Mouse (Mus musculus) hindbrain, embryonic 11.5 days (tissue): ENCODE measurements at regions not wholly inside any gene's neighbourhood (a gene's known extent, or its start where the extent isn't known, plus 50 kb on each side); places are given as distances from the start of the nearest gene placed in this dataset.
A peak's percentile ranks its signal among the peaks of the same experiment; 100 is the strongest.

ENCODE experiments used
- ATAC-seq: fragments of 200-750 bp; cut with Nextera tagmentation; 2 replicates; pipeline ENCODE4 v1.8.0; 2017; ENCODE audit warnings: mild to moderate bottlenecking, moderate TSS enrichment, moderate library complexity; ENCODE audit not compliant: low FRiP score
- DNase-seq: peaks from one replicate; pipeline ENCODE4 v3.0.0-alpha.2; 2015; ENCODE audit warnings: low spot score
- H3K27ac ChIP-seq: fragments of 300-500 bp; sonication (generic); 2 replicates; pipeline ENCODE4 v1.5.1; 2014; ENCODE audit warnings: mild to moderate bottlenecking, low read depth, low read length
- H3K27me3 ChIP-seq: fragments of 300-500 bp; sonication (generic); 2 replicates; pipeline ENCODE4 v1.6.1; 2014; ENCODE audit warnings: mild to moderate bottlenecking, low read length, moderate library complexity, mixed read lengths; ENCODE audit not compliant: control insufficient read depth, insufficient read depth
- H3K36me3 ChIP-seq: fragments of 300-500 bp; sonication (generic); 2 replicates; pipeline ENCODE4 v1.6.1; 2014; ENCODE audit warnings: mild to moderate bottlenecking, low read length, moderate library complexity, mixed read lengths; ENCODE audit not compliant: control insufficient read depth, insufficient read depth
- H3K4me1 ChIP-seq: fragments of 300-500 bp; sonication (generic); replicated peaks from 2 replicates; pipeline ENCODE4 v1.6.1; 2014; ENCODE audit warnings: low read length, mixed read lengths; ENCODE audit not compliant: control insufficient read depth, insufficient read depth
- H3K4me2 ChIP-seq: fragments of 300-500 bp; sonication (generic); replicated peaks from 2 replicates; pipeline ENCODE4 v1.6.1; 2014; ENCODE audit warnings: mild to moderate bottlenecking, low read depth, low read length
- H3K4me3 ChIP-seq: fragments of 300-500 bp; sonication (generic); 2 replicates; pipeline ENCODE4 v1.5.1; 2014; ENCODE audit warnings: low read depth, low read length
- H3K9ac ChIP-seq: fragments of 300-500 bp; sonication (generic); 2 replicates; pipeline ENCODE4 v1.6.1; 2014; ENCODE audit warnings: low read depth, low read length
- H3K9me3 ChIP-seq: fragments of 300-500 bp; sonication (generic); 2 replicates; pipeline ENCODE4 v1.6.1; 2016; ENCODE audit warnings: low read length; ENCODE audit not compliant: control insufficient read depth
- WGBS: fragments of 180-500 bp; shearing (Covaris S2); extraction: QIAGEN DNeasy Blood & Tissue Kit; methylation state at CpG from one replicate; pipeline ENCODE4 v1.1.7; 2014; 5-methylcytosine and 5-hydroxymethylcytosine counted together

- WGBS: 86% methylated on average over 9 of the region's 9 CpGs
- no peak overlapping the region for H3K4me3 ChIP-seq
These were observed 57.0 kb downstream of the Nxnl2 start for GRCm38 (mm10) chr13:51227836-51228235.

GRCm38 (mm10) chr13:51228862-51229770 is 58.3 kb downstream of the Nxnl2 start:
- H3K9me3 ChIP-seq: no peaks in the 10 kb centered on the region
- no peaks in the 10 kb centered on the region for H3K36me3 ChIP-seq
- peak overlapping the region; percentile 23; the same call in 1 of the 2 replicates for H3K4me2 ChIP-seq
- peak; percentile 67 for ATAC-seq
- no peak overlapping the region for H3K4me3 ChIP-seq
- peak overlapping the region; percentile 65 for H3K27ac ChIP-seq
- H3K4me1 ChIP-seq: peaks cover 11% of the 10 kb centered on the region
- H3K27me3 ChIP-seq: no peaks in the 10 kb centered on the region
- peak overlapping the region; percentile 47 for H3K9ac ChIP-seq
- WGBS: 23% methylated on average over 30 of the region's 30 CpGs
- DNase-seq: peak; percentile 61

More at GRCm38 (mm10) chr13:51227836-51228235, 57.0 kb downstream of the Nxnl2 start:
- Histone ChIP-seq H3K4me2 (no peak overlapping the region), H3K36me3 (no peaks in the 10 kb centered on the region), H3K4me1 (peaks cover 11% of the 10 kb centered on the region), H3K27me3 (no peaks in the 10 kb centered on the region), H3K9ac (no peak overlapping the region), H3K9me3 (no peaks in the 10 kb centered on the region), H3K27ac (no peak overlapping the region)
- DNase-seq (no peak), ATAC-seq (no peak)

GRCm38 (mm10) chr13:51229862-51230261 is 59.0 kb downstream of the Nxnl2 start:
- WGBS: 79% methylated on average over 4 of the region's 4 CpGs
- no peak overlapping the region for H3K4me2 ChIP-seq

DNA sequence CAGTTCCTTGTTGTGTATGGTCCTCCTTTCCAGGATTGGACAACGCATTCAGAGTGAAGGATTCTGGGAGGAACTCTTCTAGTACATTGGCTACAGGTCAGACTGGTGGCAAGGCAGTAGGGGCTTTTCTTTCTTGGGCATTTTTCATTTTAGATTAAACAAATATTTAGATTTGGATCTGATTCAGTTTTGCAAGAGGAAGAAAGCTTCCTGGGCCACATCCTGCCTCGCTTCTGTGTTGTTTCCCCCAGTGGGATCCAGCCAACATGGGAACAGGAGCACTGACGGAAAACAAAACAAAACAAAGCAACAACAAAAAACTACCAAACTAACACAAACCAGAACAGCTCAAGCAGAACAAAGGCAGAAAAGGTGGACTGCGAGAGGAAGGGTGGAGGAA is 60.8 kb downstream of the Nxnl2 start:
- no peaks in the 10 kb centered on the region for H3K27me3 ChIP-seq
- H3K4me1 ChIP-seq: peaks cover 11% of the 10 kb centered on the region
- DNase-seq (no peak), ATAC-seq (no peak)
- no peak overlapping the region for H3K4me2 ChIP-seq
- H3K4me3 ChIP-seq: no peak overlapping the region
- 68% methylated on average over 4 of the region's 4 CpGs for WGBS
- no peaks in the 10 kb centered on the region for H3K36me3 ChIP-seq
- no peak overlapping the region for H3K9ac ChIP-seq
- H3K27ac ChIP-seq: no peak overlapping the region
- H3K9me3 ChIP-seq: no peaks in the 10 kb centered on the region

More at GRCm38 (mm10) chr13:51229862-51230261, 59.0 kb downstream of the Nxnl2 start:
- Histone ChIP-seq H3K9ac (no peak overlapping the region; the same call in 1 of the 2 replicates), H3K4me3 (no peak overlapping the region), H3K9me3 (no peaks in the 10 kb centered on the region), H3K4me1 (peaks cover 11% of the 10 kb centered on the region), H3K36me3 (no peaks in the 10 kb centered on the region), H3K27ac (peak overlapping the region; percentile 65), H3K27me3 (no peaks in the 10 kb centered on the region)
- DNase-seq (no peak), ATAC-seq (no peak)

- H3K27ac ChIP-seq: no peak overlapping the region
- H3K27me3 ChIP-seq: no peaks in the 10 kb centered on the region
- no peak overlapping the region for H3K4me2 ChIP-seq
- no peak for DNase-seq
- H3K4me3 ChIP-seq: no peak overlapping the region
- no peaks in the 10 kb centered on the region for H3K9me3 ChIP-seq
- H3K36me3 ChIP-seq: no peaks in the 10 kb centered on the region
- H3K9ac ChIP-seq: no peak overlapping the region
- ATAC-seq: no peak
- no peaks in the 10 kb centered on the region for H3K4me1 ChIP-seq
- 88% methylated on average over 3 of the region's 3 CpGs for WGBS
These were observed 76.6 kb downstream of the Nxnl2 start for GRCm38 (mm10) chr13:51247378-51247777.

GRCm38 (mm10) chr13:51253371-51253770 is 82.5 kb downstream of the Nxnl2 start:
- no peak overlapping the region for H3K27ac ChIP-seq
- no peak overlapping the region for H3K9ac ChIP-seq
- ATAC-seq (no peak), DNase-seq (no peak)
- H3K4me1 ChIP-seq: no peaks in the 10 kb centered on the region
- H3K9me3 ChIP-seq: no peaks in the 10 kb centered on the region
- H3K36me3 ChIP-seq: no peaks in the 10 kb centered on the region
- WGBS: 87% methylated on average over 1 of the region's 1 CpGs
- H3K4me2 ChIP-seq: no peak overlapping the region
- H3K4me3 ChIP-seq: no peak overlapping the region
- H3K27me3 ChIP-seq: no peaks in the 10 kb centered on the region

DNA sequence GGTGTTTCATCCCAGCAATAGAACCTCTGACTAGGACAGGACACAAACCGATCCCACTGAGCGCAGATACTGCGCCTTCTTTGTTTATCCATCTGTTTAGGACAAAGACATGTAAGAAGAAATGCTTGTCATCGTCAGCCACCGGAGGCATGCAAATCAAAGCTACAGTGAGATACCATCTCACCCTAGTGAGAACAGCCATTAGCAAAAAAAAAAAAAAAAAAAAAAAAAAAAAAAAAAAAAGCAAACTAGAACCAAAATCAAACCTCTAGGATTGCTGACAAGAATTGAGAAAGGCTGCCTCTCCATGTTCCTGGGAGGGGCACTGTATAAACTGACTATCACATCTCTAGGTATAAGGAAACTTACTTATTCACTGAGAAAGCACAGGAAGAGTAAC is 84.9 kb downstream of the Nxnl2 start:
- Histone ChIP-seq H3K27me3 (no peaks in the 10 kb centered on the region), H3K9me3 (no peaks in the 10 kb centered on the region), H3K4me2 (no peak overlapping the region), H3K4me1 (no peaks in the 10 kb centered on the region), H3K9ac (no peak overlapping the region), H3K27ac (no peak overlapping the region), H3K4me3 (no peak overlapping the region), H3K36me3 (no peaks in the 10 kb centered on the region)
- WGBS: 98% methylated on average over 5 of the region's 5 CpGs
- DNase-seq (no peak), ATAC-seq (no peak)

GRCm38 (mm10) chr13:51258752-51259721 is 88.2 kb downstream of the Nxnl2 start:
- no peak overlapping the region for H3K4me2 ChIP-seq
- no peaks in the 10 kb centered on the region for H3K36me3 ChIP-seq
- H3K4me1 ChIP-seq: no peaks in the 10 kb centered on the region
- H3K9me3 ChIP-seq: no peaks in the 10 kb centered on the region
- 45% methylated on average over 13 of the region's 13 CpGs for WGBS
- no peak overlapping the region for H3K4me3 ChIP-seq
- ATAC-seq (no peak), DNase-seq (peak; percentile 50)
- no peak overlapping the region for H3K9ac ChIP-seq
- no peaks in the 10 kb centered on the region for H3K27me3 ChIP-seq
- no peak overlapping the region for H3K27ac ChIP-seq
